Mouse (Mus musculus) CD8-positive naive resting alpha-beta T cell, adult 2 months (primary cell): ENCODE measurements around the gene Npsr1.

Source experiments
- DNase-seq, 2 experiments: peaks; one replicate each; pipeline ENCODE4 v3.0.0; 2022; ENCODE audit warnings: low read depth in 2 of 2, low spot score in 2 of 2

Gene Npsr1

GRCm38 (mm10) chr9:24217721-24218120 lies 119.9 kb downstream of the Npsr1 start:
- no peak for DNase-seq

DNA sequence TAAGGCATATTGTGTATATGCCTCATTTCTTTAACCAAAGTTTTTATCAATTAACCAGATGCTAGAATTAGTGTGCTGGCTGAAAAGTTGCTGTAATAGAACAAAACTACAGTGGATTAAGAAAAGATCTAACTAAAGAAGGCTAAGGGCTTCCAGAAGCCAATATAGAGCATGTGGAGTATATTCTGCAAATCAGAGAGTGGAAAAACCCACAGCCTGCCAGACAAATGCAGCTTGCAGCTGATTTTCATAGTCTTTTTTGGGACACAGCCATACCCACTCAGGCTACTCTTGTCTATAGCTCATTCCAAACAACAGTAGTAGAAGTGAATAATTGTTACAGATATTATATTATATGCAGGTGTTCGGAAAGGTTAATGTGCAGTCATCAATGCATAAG lies 138.7 kb downstream of the Npsr1 start:
- no peak for DNase-seq

DNA sequence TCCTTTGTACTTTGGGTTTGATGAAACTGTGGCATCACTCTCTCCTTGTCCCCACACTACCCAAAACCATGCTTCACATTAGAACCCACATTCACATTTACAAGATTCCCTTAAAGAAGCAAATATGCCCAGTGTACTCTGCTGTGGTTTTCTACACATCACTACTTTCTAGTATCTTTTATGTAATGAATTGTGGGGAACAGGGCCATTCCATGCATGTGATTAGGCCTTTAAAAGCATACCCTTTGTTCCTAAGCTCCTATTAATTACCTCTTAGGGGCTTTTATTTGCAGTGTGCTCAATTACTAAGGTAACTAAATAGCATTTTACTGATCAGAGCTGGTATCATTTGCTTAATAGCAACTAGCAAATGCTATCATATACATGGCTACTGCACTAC lies 149.8 kb downstream of the Npsr1 start:
- DNase-seq: no peak

- no peak for DNase-seq
Measured at GRCm38 (mm10) chr9:24254236-24254635, 156.4 kb downstream of the Npsr1 start.

- no peak for DNase-seq
Measured at GRCm38 (mm10) chr9:24280498-24281287, 182.9 kb downstream of the Npsr1 start.

- no peak for DNase-seq
Measured at GRCm38 (mm10) chr9:24282617-24283016, 184.8 kb downstream of the Npsr1 start.

DNA sequence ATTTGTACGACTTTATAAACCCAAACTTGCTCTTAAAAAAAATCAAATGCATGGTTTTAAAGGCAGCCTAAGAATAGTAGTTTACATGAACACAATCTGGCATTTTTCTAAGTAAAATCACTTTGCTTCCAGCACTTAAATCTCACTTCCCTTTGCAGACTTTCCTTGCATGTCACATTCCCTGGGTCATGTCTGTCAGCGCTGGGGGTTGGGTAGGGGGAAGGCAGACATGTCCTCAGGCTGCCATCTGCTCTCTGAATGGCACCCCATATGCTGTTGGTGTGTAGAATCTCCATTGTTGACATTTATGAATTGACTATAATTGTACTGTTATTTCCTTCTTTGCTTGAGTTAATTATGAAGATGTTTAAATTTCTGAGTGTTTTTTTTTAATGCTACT lies 185.3 kb downstream of the Npsr1 start:
- DNase-seq: no peak

DNA sequence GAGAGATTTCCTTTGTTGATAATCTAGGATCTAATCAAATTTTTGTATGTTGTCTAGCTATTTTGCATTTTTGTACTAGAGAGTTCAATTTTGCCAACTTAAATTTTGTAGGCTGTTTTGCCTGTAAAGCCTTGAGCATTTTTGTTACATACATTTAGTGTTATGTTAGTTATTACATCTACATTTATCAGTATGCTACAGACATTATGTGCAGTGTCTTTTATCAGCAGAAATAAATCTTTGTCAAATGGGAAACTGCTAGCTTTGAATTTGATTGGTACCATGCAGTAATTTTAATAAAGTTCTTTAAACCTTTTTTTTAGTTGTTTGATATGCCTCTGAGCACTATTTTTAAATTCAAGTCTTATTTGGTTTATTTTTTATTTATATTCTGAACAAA lies 185.7 kb downstream of the Npsr1 start:
- DNase-seq: no peak

DNA sequence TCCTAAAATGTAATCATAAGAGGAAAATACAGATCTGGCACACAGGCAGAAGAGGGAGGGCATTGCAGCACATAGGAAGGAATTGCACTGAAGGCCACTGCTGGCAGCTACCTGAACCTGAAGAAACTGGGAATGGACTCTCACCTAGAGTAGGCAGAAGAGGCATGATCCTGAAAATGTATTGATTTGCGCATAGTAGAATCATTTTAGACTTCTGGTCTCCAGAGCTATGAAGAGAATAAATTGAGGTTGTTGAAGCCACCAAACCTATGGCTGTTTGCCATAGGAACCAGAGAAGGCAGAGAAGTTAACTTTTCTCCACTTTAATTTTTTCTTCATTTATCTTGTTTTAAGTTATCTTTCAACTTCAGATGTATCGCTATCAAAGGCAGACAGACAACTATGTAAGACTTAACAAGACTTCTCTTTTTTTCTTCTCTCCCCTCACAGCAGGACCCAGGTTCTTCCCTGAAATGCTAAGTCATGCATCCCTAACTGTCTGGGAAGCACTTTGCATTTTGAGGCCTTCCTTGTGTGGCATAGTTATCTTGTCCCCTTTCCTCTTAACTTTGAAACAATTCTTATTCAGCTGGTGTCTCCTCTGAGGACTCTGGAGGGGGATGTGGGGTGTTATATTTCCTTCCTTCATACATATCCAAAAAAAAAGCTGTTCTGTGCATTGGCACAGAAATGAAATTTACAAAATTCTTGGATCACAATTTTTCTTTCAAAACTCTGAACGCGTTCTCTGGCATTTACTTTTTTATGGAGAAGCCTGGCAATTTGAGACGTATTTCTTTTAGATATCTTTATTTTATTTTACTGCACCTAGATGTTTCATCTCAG lies 186.7 kb downstream of the Npsr1 start:
- no peak for DNase-seq

DNA sequence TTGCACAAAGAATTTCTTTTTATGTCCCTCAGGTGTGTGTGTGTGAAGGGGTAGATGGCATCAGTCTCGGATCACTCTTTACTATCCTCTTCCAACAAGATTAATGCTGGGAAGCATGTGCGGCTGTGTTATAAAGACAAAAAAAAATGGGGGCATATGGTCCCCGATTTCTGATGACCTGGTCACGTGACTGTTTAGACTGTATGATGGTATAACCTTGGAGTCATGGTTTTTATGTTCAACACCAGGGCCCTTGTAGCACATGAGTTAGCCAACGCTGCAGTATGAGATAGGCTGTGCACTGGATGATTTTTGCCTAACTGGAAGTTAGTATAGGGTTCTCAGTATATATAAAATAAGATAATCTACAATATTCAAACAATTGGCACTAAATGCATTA lies 187.6 kb downstream of the Npsr1 start:
- no peak for DNase-seq

GRCm38 (mm10) chr9:24291385-24291784 lies 193.6 kb downstream of the Npsr1 start:
- DNase-seq: no peak

- DNase-seq: no peak
Measured at GRCm38 (mm10) chr9:24293252-24293959, 195.6 kb downstream of the Npsr1 start.

DNA sequence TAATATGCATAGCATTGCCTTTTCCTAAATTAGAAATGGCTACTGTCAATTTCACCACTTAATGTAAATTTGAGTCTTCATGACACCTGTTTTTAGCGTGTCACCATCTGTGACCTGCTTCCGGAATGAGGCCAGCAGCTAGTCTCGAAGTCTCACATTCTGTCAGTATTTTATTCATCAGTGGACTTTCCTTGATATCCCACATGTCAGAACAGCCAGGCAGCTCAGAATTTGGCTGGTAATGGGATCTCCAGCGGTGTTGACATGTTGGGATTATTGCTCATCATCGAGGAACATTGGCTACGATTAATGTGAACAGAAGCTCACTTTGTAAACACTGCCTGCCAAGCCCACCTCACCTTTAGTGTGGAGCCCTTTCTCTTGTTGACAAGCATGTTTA lies 205.1 kb downstream of the Npsr1 start:
- no peak for DNase-seq

DNA sequence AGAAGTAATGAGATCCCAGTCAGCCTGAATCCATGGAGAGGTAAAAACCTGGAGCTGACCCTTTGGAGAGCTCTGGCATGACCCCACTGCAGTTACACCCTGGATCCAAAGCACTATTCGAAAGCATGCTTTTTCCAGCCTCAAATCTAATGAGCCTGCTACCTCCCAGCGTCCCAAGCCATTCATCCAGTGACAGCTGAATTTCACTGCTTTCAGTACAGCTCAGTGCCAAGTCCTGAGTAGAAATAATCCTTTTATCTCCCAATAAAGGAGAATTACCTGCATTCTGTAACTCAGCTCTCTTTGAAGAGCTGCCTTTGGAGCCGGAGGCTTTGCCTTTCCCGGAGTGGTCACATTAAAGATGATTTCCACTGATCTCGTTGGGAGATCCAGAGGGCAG lies 209.2 kb downstream of the Npsr1 start:
- no peak for DNase-seq

- no peak for DNase-seq
Measured at GRCm38 (mm10) chr9:24307400-24307799, 209.6 kb downstream of the Npsr1 start.

DNA sequence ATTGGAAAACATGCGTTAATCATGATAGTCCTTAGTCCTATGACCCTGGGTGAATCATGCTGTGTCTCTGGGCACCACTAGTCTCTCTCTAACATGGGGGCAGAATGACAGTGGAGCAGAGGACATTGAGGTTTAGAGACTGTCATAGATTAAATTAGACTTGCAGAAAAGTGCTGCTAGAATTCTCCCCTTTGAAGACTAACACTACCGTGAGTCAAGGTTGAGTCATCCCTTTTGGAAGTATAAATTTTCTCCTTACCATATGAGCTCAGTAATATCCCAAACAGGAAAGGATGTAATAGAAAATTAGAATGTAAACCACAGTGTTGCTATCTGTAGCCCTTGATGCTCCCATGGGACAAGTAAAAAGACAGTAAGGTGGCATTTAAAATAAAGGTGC lies 218.0 kb downstream of the Npsr1 start:
- DNase-seq: no peak

- DNase-seq: peak; percentile 5 to 20
Measured at GRCm38 (mm10) chr9:24331661-24332060, 233.9 kb downstream of the Npsr1 start.

DNA sequence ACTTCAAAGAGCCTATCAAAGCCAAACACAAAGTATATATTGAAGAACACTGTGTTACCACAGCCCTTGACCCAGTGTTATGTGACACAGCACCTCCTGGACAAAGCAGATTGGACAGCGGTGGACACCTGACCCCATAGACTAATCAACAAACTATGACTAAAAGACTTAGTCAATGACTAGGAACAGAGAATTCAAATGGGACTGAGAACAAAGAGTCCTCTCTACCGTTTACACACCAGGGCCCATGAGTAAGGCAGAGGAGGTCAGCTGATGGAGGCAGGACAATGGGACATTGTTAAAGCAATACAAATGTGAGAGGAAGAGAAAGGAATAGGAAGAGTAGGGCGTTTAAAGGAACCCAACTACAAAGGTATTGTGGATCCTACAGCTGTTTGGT lies 243.5 kb downstream of the Npsr1 start:
- DNase-seq: no peak

- DNase-seq: no peak
Measured at GRCm38 (mm10) chr9:24347011-24347410, 249.2 kb downstream of the Npsr1 start.

GRCm38 (mm10) chr9:24349510-24349909 lies 251.7 kb downstream of the Npsr1 start:
- DNase-seq: no peak

GRCm38 (mm10) chr9:24351402-24351801 lies 253.6 kb downstream of the Npsr1 start:
- no peak for DNase-seq
